Mouse (Mus musculus) lung, embryonic 14.5 days (tissue): ENCODE results near the gene Bnip3. TPM values are rescaled to one million over a fixed set of nuclear protein-coding genes. Genes with fewer than 3 reads are reported as not detected.

Experiments
- ATAC-seq: fragments of 200-750 bp; cut with Nextera tagmentation; 2 replicates; pipeline ENCODE4 v1.8.0; 2017; ENCODE audit warnings: mild to moderate bottlenecking, moderate TSS enrichment, moderate library complexity; ENCODE audit not compliant: insufficient read depth
- DNase-seq: peaks from one replicate; pipeline ENCODE4 v3.0.0-alpha.2; 2015
- H3K27ac ChIP-seq: fragments of 300-500 bp; sonication (generic); 2 replicates; pipeline ENCODE4 v1.5.1; 2014; ENCODE audit warnings: low read depth, mild to moderate bottlenecking, moderate library complexity
- H3K27me3 ChIP-seq: fragments of 300-500 bp; sonication (generic); 2 replicates; pipeline ENCODE4 v1.6.1; 2014; ENCODE audit warnings: low read length, control low read depth; ENCODE audit not compliant: insufficient read depth
- H3K36me3 ChIP-seq: fragments of 300-500 bp; sonication (generic); 2 replicates; pipeline ENCODE4 v1.6.1; 2014; ENCODE audit warnings: control low read depth; ENCODE audit not compliant: insufficient read depth
- H3K4me1 ChIP-seq: fragments of 300-500 bp; sonication (generic); 2 replicates; pipeline ENCODE4 v1.6.1; 2014; ENCODE audit warnings: antibody characterized with exemption, control low read depth; ENCODE audit not compliant: insufficient read depth
- H3K4me2 ChIP-seq: fragments of 300-500 bp; sonication (generic); 2 replicates; pipeline ENCODE4 v1.6.1; 2014; ENCODE audit warnings: mild to moderate bottlenecking
- H3K4me3 ChIP-seq: fragments of 300-500 bp; sonication (generic); 2 replicates; pipeline ENCODE4 v1.5.1; 2014; ENCODE audit warnings: low read depth, low read length
- H3K9ac ChIP-seq: fragments of 300-500 bp; sonication (generic); 2 replicates; pipeline ENCODE4 v1.6.1; 2014
- H3K9me3 ChIP-seq: fragments of 300-500 bp; sonication (generic); 2 replicates; pipeline ENCODE4 v1.6.1; 2016; ENCODE audit warnings: low read depth, low read length, control low read depth
- CTCF ChIP-seq: IDR thresholded peaks from 2 replicates; pipeline ENCODE4 v1.5.1; 2016; ENCODE audit warnings: antibody characterized with exemption, low read depth
- WGBS: fragments of 180-500 bp; shearing (Covaris S2); extraction: QIAGEN DNeasy Blood & Tissue Kit; methylation state at CpG from one replicate; pipeline ENCODE4 v1.1.7; 2014; 5-methylcytosine and 5-hydroxymethylcytosine counted together
- polyA plus RNA-seq: library from polyadenylated mRNA; unstranded; fragments of >200 nt; fragmentation: Nextera tagmentation; extraction: Ambion mirVana; gene quantifications from 2 replicates; pipeline ENCODE4 v1.2.1, GENCODE M21; 2014

Bnip3 gene
- polyA plus RNA-seq, 1 experiment from 2014 or later, result 76.5 TPM

- no peak for TF ChIP-seq CTCF
- H3K27me3 ChIP-seq, result no peaks in the 10 kb centered on the region
- H3K27ac ChIP-seq, result peak overlapping the region; percentile 92; the same call in 1 of the 2 replicates
- H3K4me2 ChIP-seq, result peak overlapping the region; percentile 92
- 0 out of 2 replicates have a peak, but pooled peaks cover 5% of the 10 kb centered on the region for H3K4me1 ChIP-seq
- no peak for ATAC-seq
- H3K36me3 ChIP-seq, result peaks cover 14% of the 10 kb centered on the region; the same call in 1 of the 2 replicates
- H3K4me3 ChIP-seq, result peak overlapping the region; percentile 97
- WGBS, result 23% methylated on average over 8 of the region's 8 CpGs
- H3K9me3 ChIP-seq, result no peaks in the 10 kb centered on the region
- no peak for DNase-seq
- H3K9ac ChIP-seq, result peak overlapping the region; percentile 98
Observed at GRCm38 (mm10) chr7:138845111-138845510, 64.2 kb downstream of the Bnip3 start.

- no peak overlapping the region for H3K4me3 ChIP-seq
- no peak for TF ChIP-seq CTCF
- H3K27me3 ChIP-seq, result no peaks in the 10 kb centered on the region
- H3K9ac ChIP-seq, result no peak overlapping the region
- H3K9me3 ChIP-seq, result no peaks in the 10 kb centered on the region
- H3K36me3 ChIP-seq, result peaks cover 4% of the 10 kb centered on the region; the same call in 1 of the 2 replicates
- 93% methylated on average over 4 of the region's 4 CpGs for WGBS
- DNase-seq (no peak), ATAC-seq (no peak)
- H3K4me1 ChIP-seq, result 0 out of 2 replicates have a peak, but pooled peaks cover 5% of the 10 kb centered on the region
- no peak overlapping the region for H3K4me2 ChIP-seq
- no peak overlapping the region for H3K27ac ChIP-seq
Observed at GRCm38 (mm10) chr7:138843421-138843820, 65.9 kb downstream of the Bnip3 start.

DNA sequence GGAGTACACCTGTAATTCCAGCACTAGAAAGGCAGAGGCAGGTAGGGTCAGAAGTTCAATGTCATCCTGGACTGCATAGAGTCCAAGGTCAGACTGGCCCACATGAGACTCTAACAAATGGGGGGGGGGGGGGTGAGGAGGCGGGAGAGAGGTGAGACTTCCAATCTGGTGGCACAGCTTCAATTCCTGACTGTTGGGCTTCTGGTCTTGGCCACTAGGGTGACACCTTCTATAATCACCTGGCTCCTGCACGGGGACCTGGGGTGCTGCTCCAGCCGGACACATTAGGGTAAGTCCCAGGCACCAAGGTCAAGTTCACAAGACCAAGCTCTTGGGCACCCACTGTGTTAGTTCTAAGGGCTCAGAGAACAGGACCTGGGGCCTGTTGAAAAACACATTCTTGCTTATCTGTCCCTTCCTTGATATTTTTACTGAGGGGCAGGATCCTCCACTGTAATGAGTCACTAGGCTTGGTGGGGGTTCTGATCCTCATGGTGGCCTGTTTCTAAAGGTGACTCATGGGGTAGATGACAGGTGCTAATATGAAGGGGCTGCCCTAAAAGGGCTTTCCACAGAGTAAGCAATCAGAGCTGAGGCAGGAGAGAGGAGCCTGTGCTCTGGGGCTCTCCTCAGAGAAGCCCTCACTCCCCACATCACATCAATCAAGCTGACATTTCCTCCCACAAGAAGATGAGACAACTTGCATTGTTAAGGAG is 67.7 kb downstream of the Bnip3 start:
- DNase-seq (no peak), ATAC-seq (no peak)
- no peak overlapping the region for H3K9ac ChIP-seq
- no peak overlapping the region for H3K27ac ChIP-seq
- no peaks in the 10 kb centered on the region for H3K36me3 ChIP-seq
- 67% methylated on average over 3 of the region's 3 CpGs for WGBS
- H3K4me2 ChIP-seq, result no peak overlapping the region
- no peak for TF ChIP-seq CTCF
- no peak overlapping the region for H3K4me3 ChIP-seq
- no peaks in the 10 kb centered on the region for H3K9me3 ChIP-seq
- H3K27me3 ChIP-seq, result no peaks in the 10 kb centered on the region
- 0 out of 2 replicates have a peak, but pooled peaks cover 5% of the 10 kb centered on the region for H3K4me1 ChIP-seq

Other genes starting within 250 kb of the Bnip3 start
- gene Ppp2r2d, start 63.4 kb downstream of the Bnip3 start, polyA plus RNA-seq, result 49.8 and 50.9 TPM in 2 replicates
- 10.4 and 11.3 TPM in 2 replicates for gene Mapk1ip1, start 63.2 kb downstream of the Bnip3 start, polyA plus RNA-seq
- not detected in 2 replicates for gene Jakmip3, start 31.2 kb upstream of the Bnip3 start, polyA plus RNA-seq
- 10.2 and 10.7 TPM in 2 replicates for gene Dpysl4, start 176.5 kb upstream of the Bnip3 start, polyA plus RNA-seq